Mouse (Mus musculus) kidney, adult 2 months (tissue): ENCODE results near the gene Agrp. TPM values are rescaled to one million over a fixed set of nuclear protein-coding genes. Genes with fewer than 3 reads are reported as not detected.
"Not testable (repeated sequence)": the region's sequence is repeated elsewhere in the genome, so short reads cannot be mapped to it uniquely, and the experiment has no call there.

Source experiments
- DNase-seq: peaks from one replicate; pipeline ENCODE4 v3.0.0; 2021
- H3K27ac ChIP-seq: fragments of 200-500 bp; 2 replicates; pipeline ENCODE4 v1.5.1; 2012; ENCODE audit warnings: low read depth, low read length, control low read depth, inconsistent platforms; ENCODE audit not compliant: insufficient read depth
- H3K27me3 ChIP-seq: fragments of 200-500 bp; replicated peaks from 2 replicates; pipeline ENCODE4 v1.6.1; 2012; ENCODE audit warnings: mild to moderate bottlenecking, moderate library complexity, low read length, inconsistent platforms; ENCODE audit not compliant: control insufficient read depth, insufficient read depth
- H3K36me3 ChIP-seq: fragments of 200-500 bp; 2 replicates; pipeline ENCODE4 v1.6.1; 2012; ENCODE audit warnings: mild to moderate bottlenecking, moderate library complexity, low read length, inconsistent platforms; ENCODE audit not compliant: control insufficient read depth, insufficient read depth
- H3K4me1 ChIP-seq: fragments of 200-500 bp; 2 replicates; pipeline ENCODE4 v1.6.1; 2011; ENCODE audit warnings: low read length; ENCODE audit not compliant: control insufficient read depth, insufficient read depth
- H3K4me3 ChIP-seq: fragments of 200-500 bp; 2 replicates; pipeline ENCODE4 v1.5.1; 2011; ENCODE audit warnings: mild to moderate bottlenecking, low read depth, low read length, control low read depth; ENCODE audit not compliant: insufficient read depth
- CTCF ChIP-seq: fragments of 200-500 bp; conservative IDR thresholded peaks from 2 replicates; pipeline ENCODE4 v1.5.1; 2011; ENCODE audit warnings: low read depth, mild to moderate bottlenecking, control low read depth, low read length, moderate library complexity, mixed read lengths; ENCODE audit not compliant: insufficient read depth, insufficient read length
- POLR2A ChIP-seq: fragments of 200-500 bp; IDR thresholded peaks from one replicate; pipeline ENCODE4 v1.6.1; 2011; ENCODE audit warnings: low read depth, low read length, control low read depth
- WGBS: fragments of 180-500 bp; shearing (Covaris S2); methylation state at CpG from one replicate; pipeline ENCODE4 v1.1.7; 2018; 5-methylcytosine and 5-hydroxymethylcytosine counted together
- polyA plus RNA-seq: library from polyadenylated mRNA; depleted of rRNA; stranded (reverse); fragments of >200 nt; gene quantifications from 2 replicates; pipeline ENCODE4 v1.2.3, GENCODE M21; 2012

Agrp gene
- polyA plus RNA-seq, 1 experiment, result 0.13 TPM

- H3K4me1 ChIP-seq, result no peaks in the 10 kb centered on the region; the same call in 1 of the 2 replicates
These were observed 62.5 kb downstream of the Agrp start for GRCm38 (mm10) chr8:105574741-105575140.

GRCm38 (mm10) chr8:105573427-105573826, 63.8 kb downstream of the Agrp start:
- TF ChIP-seq CTCF (no peak), POLR2A (no peak)
- H3K36me3 ChIP-seq, result no peaks in the 10 kb centered on the region
- no peak overlapping the region for H3K27ac ChIP-seq
- no peak overlapping the region for H3K4me3 ChIP-seq
- H3K4me1 ChIP-seq, result no peaks in the 10 kb centered on the region; the same call in 1 of the 2 replicates
- H3K27me3 ChIP-seq, result no peaks in the 10 kb centered on the region
- peak; percentile 76 for DNase-seq

More at GRCm38 (mm10) chr8:105574741-105575140, 62.5 kb downstream of the Agrp start:
- Histone ChIP-seq H3K27ac (no peak overlapping the region), H3K36me3 (no peaks in the 10 kb centered on the region), H3K27me3 (no peaks in the 10 kb centered on the region), H3K4me3 (no peak overlapping the region)
- TF ChIP-seq CTCF, result no peak
- TF ChIP-seq POLR2A, result no peak
- WGBS, result 59% methylated on average over 6 of the region's 6 CpGs
- DNase-seq, result no peak

GRCm38 (mm10) chr8:105571810-105572209, 65.4 kb downstream of the Agrp start:
- no peaks in the 10 kb centered on the region for H3K36me3 ChIP-seq
- no peak for DNase-seq
- no peak for TF ChIP-seq POLR2A
- TF ChIP-seq CTCF, result no peak
- H3K4me3 ChIP-seq, result no peak overlapping the region
- peaks cover under 1% of the 10 kb centered on the region; the same call in 1 of the 2 replicates for H3K4me1 ChIP-seq
- H3K27me3 ChIP-seq, result no peaks in the 10 kb centered on the region
- 86% methylated on average over 9 of the region's 9 CpGs for WGBS
- no peak overlapping the region for H3K27ac ChIP-seq

- no peak for TF ChIP-seq CTCF
- TF ChIP-seq POLR2A, result no peak
- Histone ChIP-seq H3K27ac (peak overlapping the region; percentile 58; the same call in 1 of the 2 replicates), H3K27me3 (no peaks in the 10 kb centered on the region), H3K4me3 (peak overlapping the region; percentile 54), H3K36me3 (no peaks in the 10 kb centered on the region), H3K4me1 (peaks cover 15% of the 10 kb centered on the region)
- 27% methylated on average over 27 of the region's 27 CpGs for WGBS
- DNase-seq, result peak; percentile 20
These were observed 70.2 kb downstream of the Agrp start for GRCm38 (mm10) chr8:105566703-105567595.

- H3K27ac ChIP-seq, result peak within 1 kb of the TSS; percentile 58
- peak within 1 kb of the TSS; percentile 59 for H3K4me3 ChIP-seq
- H3K27me3 ChIP-seq, result no peaks in the 10 kb centered on the region
- peak; percentile 100 for DNase-seq
- H3K4me1 ChIP-seq, result peaks cover 15% of the 10 kb centered on the region
- 1% methylated on average over 53 of the region's 53 CpGs for WGBS
- TF ChIP-seq CTCF (peak; percentile 87), POLR2A (peak; percentile 59)
- H3K36me3 ChIP-seq, result no peaks in the 10 kb centered on the region
These were observed 71.1 kb downstream of the Agrp start, which contains the start of gene Atp6v0d1 for GRCm38 (mm10) chr8:105565952-105566702. Atp6v0d1 (minus strand) TSS chr8:105566047.

GRCm38 (mm10) chr8:105565401-105565881, 71.8 kb downstream of the Agrp start:
- no peak for DNase-seq
- peaks cover 15% of the 10 kb centered on the region for H3K4me1 ChIP-seq
- WGBS, result under 1% methylated on average over 31 of the region's 31 CpGs
- H3K4me3 ChIP-seq, result peak overlapping the region; percentile 59
- H3K27me3 ChIP-seq, result no peaks in the 10 kb centered on the region
- peak overlapping the region; percentile 58 for H3K27ac ChIP-seq
- TF ChIP-seq CTCF, result no peak
- TF ChIP-seq POLR2A, result no peak
- no peaks in the 10 kb centered on the region for H3K36me3 ChIP-seq

- WGBS, result 56% methylated on average over 9 of the region's 9 CpGs
- Histone ChIP-seq H3K27ac (peak overlapping the region; percentile 58; the same call in 1 of the 2 replicates), H3K4me3 (peak overlapping the region; percentile 59), H3K4me1 (peaks cover 15% of the 10 kb centered on the region)
- not testable (repeated sequence) for H3K27me3 ChIP-seq, DNase-seq, H3K36me3 ChIP-seq
These were observed 72.5 kb downstream of the Agrp start for GRCm38 (mm10) chr8:105564573-105565229.
